ENCODE assay signal across 11 mouse cellular contexts in genomic region chr6:50684646-50685415, GRCm38 (mm10). TPM values are rescaled to one million over a fixed set of nuclear protein-coding genes. Genes with fewer than 3 reads are reported as not detected.
A peak's percentile ranks its signal among the peaks of the same experiment; 100 is the strongest.
DNase-seq lines count a peak whose midpoint lies in the region; ATAC-seq lines count a peak whose summit lies in the region.
"Had no signal": no experiment of that assay in that cellular context is flagged by ENCODE, and none has a peak within 500 bp of the region (broad histone marks: within the 10 kb centered on the region; RNA-seq: fewer than 3 reads in every experiment).

No protein-coding gene starts in this region.

- H3K36me3 ChIP-seq in heart, embryonic 15.5 days: no peaks in the 10 kb centered on the region

- H3K4me1 ChIP-seq in heart, embryonic 15.5 days (replicated peaks): peaks cover 9% of the 10 kb centered on the region; the same call in 1 of the 2 replicates

- no peak for DNase-seq in heart, postnatal 36 days
- DNase-seq in 3134 (ENCODE audit: extremely low read depth, insufficient read length, low spot score): peak; percentile 53
- peak; percentile 95 for DNase-seq in Muller cell, postnatal 12 days (ENCODE audit: inconsistent ontology term)
- DNase-seq in cerebellum, postnatal 36 days: no peak
- no peak for DNase-seq in thymus, postnatal 4 days

- peak overlapping the region; percentile 32; the same call in 1 of the 2 replicates for H3K27ac ChIP-seq in heart, embryonic 15.5 days
- H3K27ac ChIP-seq: heart, adult 2 months had no signal

- no peak for ATAC-seq in heart, embryonic 15.5 days (replicated peaks; ENCODE audit: insufficient number of reproducible peaks, insufficient read depth, low FRiP score, low read depth)
- peak; percentile 45 to 62; a peak in 2 of 4 replicates for ATAC-seq in hematopoietic stem cell, adult 5-6 weeks (replicated peaks in 1 of 2; ENCODE audit: insufficient read depth in 1 of 2, low FRiP score in 2 of 2, low TSS enrichment in 1 of 2, low read depth in 1 of 2, poor library complexity in 2 of 2, severe bottlenecking in 2 of 2)
- ATAC-seq in cerebellum, adult (ENCODE audit: insufficient number of reproducible peaks, low FRiP score, low TSS enrichment): no peak

- intact Hi-C loops in heart, postnatal 36 days (cut with DNase I): no loop called here

- 50% methylated on average over 7 of the region's 7 CpGs for WGBS in heart, embryonic 15.5 days

- H3K4me3 ChIP-seq in heart, embryonic 15.5 days: no peak overlapping the region
- H3K4me3 ChIP-seq: heart, adult 2 months had no signal

- H3K9ac ChIP-seq in heart, embryonic 15.5 days: no peak overlapping the region

- no peaks in the 10 kb centered on the region for H3K27me3 ChIP-seq in heart, embryonic 15.5 days

- H3K4me2 ChIP-seq in heart, embryonic 15.5 days: no peak overlapping the region

- H3K9me3 ChIP-seq in heart, embryonic 15.5 days (replicated peaks): no peaks in the 10 kb centered on the region

RNA-seq across cellular contexts. Expression of gene Npvf, which starts 30.6 kb away (rescaled TPM):
- 0.15 and 0.18 TPM in 2 replicates for polyA plus RNA-seq in heart, embryonic 15.5 days (2015; fragmentation: Nextera tagmentation; extraction: Ambion mirVana)
- not detected for total RNA-seq in heart, postnatal 36 days (2021)
- total RNA-seq in hematopoietic stem cell, adult 5-6 weeks (2017): not detected in 2 replicates
- total RNA-seq: heart, adult 2 months had no signal
- polyA plus RNA-seq: cortical plate, adult 2 months; heart, adult 2 months; neural tube, embryonic 11.5 days had no signal

Comparison
In these comparisons a context has a peak if more than half of its experiments do, and no peak if none do; other contexts are left out.
1. ATAC-seq: peak in hematopoietic stem cell, adult 5-6 weeks (2 of 2); none in heart, embryonic 15.5 days (single experiment) and cerebellum, adult (single experiment).
2. DNase-seq: peak in 3134 (single experiment) and Muller cell, postnatal 12 days (single experiment); none in heart, postnatal 36 days (0 of 2), cerebellum, postnatal 36 days (0 of 2) and thymus, postnatal 4 days (single experiment).